Comparison of ENCODE assay signal across 8 mouse cellular contexts in the genomic region with DNA sequence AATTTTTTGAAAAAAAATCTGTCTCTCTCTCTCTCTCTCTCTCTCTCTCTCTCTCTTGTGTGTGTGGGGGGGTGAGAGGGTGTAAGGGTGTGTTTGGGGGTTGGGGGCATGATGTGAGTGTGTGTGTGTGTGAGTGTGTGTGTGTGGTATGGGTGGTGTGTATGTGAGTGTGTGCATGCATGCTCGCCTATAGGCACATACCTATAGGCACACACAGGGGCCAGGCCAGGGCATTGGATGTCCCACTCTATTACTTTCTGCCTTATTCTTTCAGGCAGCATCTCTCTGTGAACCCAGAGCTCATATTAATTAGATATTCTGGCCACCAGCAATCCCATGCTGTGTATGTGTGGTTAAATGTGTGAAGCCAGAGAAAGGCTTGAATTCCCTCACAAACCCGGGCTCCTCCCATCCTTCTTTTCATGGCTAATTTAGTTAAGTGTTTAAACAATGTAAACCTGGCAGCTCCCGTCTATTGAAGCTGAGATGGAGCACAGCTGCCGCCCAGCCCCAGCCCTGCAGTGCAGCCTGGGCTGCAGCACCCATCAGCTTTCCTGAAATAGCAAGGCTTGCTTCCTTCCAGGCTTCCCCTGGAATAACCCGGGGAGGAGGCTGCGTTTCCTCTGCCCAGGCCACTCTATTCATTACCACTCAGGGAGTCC.
A peak's percentile ranks its signal among the peaks of the same experiment; 100 is the strongest.
DNase-seq lines count a peak whose midpoint lies in the region; ATAC-seq and TF ChIP-seq lines count a peak whose summit lies in the region.

No protein-coding gene starts in this region.

- ATAC-seq in forebrain, embryonic 15.5 days (replicated peaks) = peak; percentile 84
- ATAC-seq in hindbrain, embryonic 12.5 days (ENCODE audit: low FRiP score) = peak; percentile 85
- peak; percentile 94 for ATAC-seq in lung, embryonic 16.5 days (ENCODE audit: low read depth)
- ATAC-seq in stomach, embryonic 16.5 days (ENCODE audit: insufficient read depth, low FRiP score) = peak; percentile 93
- ATAC-seq in megakaryocyte, adult 5-6 weeks (ENCODE audit: poor library complexity, severe bottlenecking) = no peak

- no peaks in the 10 kb centered on the region for H3K27me3 ChIP-seq in forebrain, embryonic 15.5 days
- no peaks in the 10 kb centered on the region for H3K27me3 ChIP-seq in hindbrain, embryonic 12.5 days
- H3K27me3 ChIP-seq in lung, embryonic 16.5 days (ENCODE audit: control insufficient read depth, insufficient read depth, low read depth, low read length) = no peaks in the 10 kb centered on the region
- no peaks in the 10 kb centered on the region for H3K27me3 ChIP-seq in stomach, embryonic 16.5 days (ENCODE audit: control insufficient read depth, insufficient read depth, low read length)

- WGBS in lung, adult 2 months = 19% methylated on average over 6 of the region's 6 CpGs
- 6% methylated on average over 6 of the region's 6 CpGs for WGBS in forebrain, embryonic 15.5 days
- 16% methylated on average over 6 of the region's 6 CpGs for WGBS in hindbrain, embryonic 12.5 days
- WGBS in lung, embryonic 16.5 days = 15% methylated on average over 6 of the region's 6 CpGs
- 13% methylated on average over 6 of the region's 6 CpGs for WGBS in stomach, embryonic 16.5 days

- H3K4me1 ChIP-seq in lung, adult 2 months (ENCODE audit: control insufficient read depth, insufficient read depth, low read length) = peaks cover 3% of the 10 kb centered on the region
- H3K4me1 ChIP-seq in forebrain, embryonic 15.5 days = peaks cover 8% of the 10 kb centered on the region
- H3K4me1 ChIP-seq in hindbrain, embryonic 12.5 days = peaks cover 12% of the 10 kb centered on the region
- H3K4me1 ChIP-seq in lung, embryonic 16.5 days (replicated peaks; ENCODE audit: control insufficient read depth, insufficient read depth, low read length) = peaks cover 9% of the 10 kb centered on the region
- peaks cover 9% of the 10 kb centered on the region for H3K4me1 ChIP-seq in stomach, embryonic 16.5 days (ENCODE audit: control insufficient read depth, insufficient read depth, low read length)

- no peak overlapping the region for H3K4me3 ChIP-seq in lung, adult 2 months (replicated peaks; ENCODE audit: extremely low read depth, low read depth, low read length)
- H3K4me3 ChIP-seq in forebrain, embryonic 15.5 days = no peak overlapping the region
- no peak overlapping the region for H3K4me3 ChIP-seq in hindbrain, embryonic 12.5 days
- no peak overlapping the region for H3K4me3 ChIP-seq in lung, embryonic 16.5 days (ENCODE audit: low read length)
- no peak overlapping the region for H3K4me3 ChIP-seq in stomach, embryonic 16.5 days (replicated peaks; ENCODE audit: low read length)

- H3K9ac ChIP-seq in forebrain, embryonic 15.5 days (replicated peaks) = no peak overlapping the region
- no peak overlapping the region for H3K9ac ChIP-seq in hindbrain, embryonic 12.5 days
- no peak overlapping the region for H3K9ac ChIP-seq in lung, embryonic 16.5 days (ENCODE audit: low read length)
- no peak overlapping the region for H3K9ac ChIP-seq in stomach, embryonic 16.5 days (ENCODE audit: low read length)

- H3K27ac ChIP-seq in forebrain, embryonic 15.5 days (replicated peaks) = no peak overlapping the region
- no peak overlapping the region for H3K27ac ChIP-seq in hindbrain, embryonic 12.5 days
- no peak overlapping the region for H3K27ac ChIP-seq in lung, embryonic 16.5 days (ENCODE audit: low read length)
- peak overlapping the region; percentile 87 for H3K27ac ChIP-seq in stomach, embryonic 16.5 days (ENCODE audit: low read length)

- H3K36me3 ChIP-seq in forebrain, embryonic 15.5 days = no peaks in the 10 kb centered on the region
- no peaks in the 10 kb centered on the region for H3K36me3 ChIP-seq in hindbrain, embryonic 12.5 days
- H3K36me3 ChIP-seq in lung, embryonic 16.5 days (ENCODE audit: control insufficient read depth, insufficient read depth, low read length) = no peaks in the 10 kb centered on the region
- H3K36me3 ChIP-seq in stomach, embryonic 16.5 days (ENCODE audit: control insufficient read depth, insufficient read depth, low read length) = no peaks in the 10 kb centered on the region

- H3K9me3 ChIP-seq in forebrain, embryonic 15.5 days = no peaks in the 10 kb centered on the region
- no peaks in the 10 kb centered on the region for H3K9me3 ChIP-seq in hindbrain, embryonic 12.5 days (replicated peaks)
- H3K9me3 ChIP-seq in lung, embryonic 16.5 days (ENCODE audit: control insufficient read depth, low read length) = no peaks in the 10 kb centered on the region
- H3K9me3 ChIP-seq in stomach, embryonic 16.5 days (replicated peaks; ENCODE audit: control insufficient read depth, low read length) = no peaks in the 10 kb centered on the region

- no peak overlapping the region for H3K4me2 ChIP-seq in forebrain, embryonic 15.5 days (replicated peaks)
- no peak overlapping the region for H3K4me2 ChIP-seq in hindbrain, embryonic 12.5 days (replicated peaks)
- H3K4me2 ChIP-seq in lung, embryonic 16.5 days (ENCODE audit: low read depth, low read length) = no peak overlapping the region
- no peak overlapping the region for H3K4me2 ChIP-seq in stomach, embryonic 16.5 days (ENCODE audit: low read depth, low read length)

- TF ChIP-seq CTCF in lung, adult 2 months (IDR thresholded peaks at IDR 0.05; ENCODE audit: insufficient read depth, low read length) = no peak

- DNase-seq in lung, adult 18-20 months = peak; percentile 48 to 57
- no peak for DNase-seq in lung, adult 2 months
- no peak for DNase-seq in layer of hippocampus, postnatal 25 days (ENCODE audit: extremely low spot score in 1 of 2, low spot score in 1 of 2)

- no peak for TF ChIP-seq POLR2A in lung, adult 2 months (IDR thresholded peaks at IDR 0.05; ENCODE audit: borderline replicate concordance, extremely low read depth, low read depth, low read length)

Comparison
In these comparisons a context has a peak if more than half of its experiments do, and no peak if none do; other contexts are left out.
1. DNase-seq: peak in lung, adult 18-20 months (2 of 2); none in lung, adult 2 months (single experiment) and layer of hippocampus, postnatal 25 days (0 of 2).